Mouse (Mus musculus) small intestine, adult 2 months (tissue): Measurements from ENCODE around the gene Phtf1.

Experiments
- CTCF ChIP-seq: fragments of 200-500 bp; IDR thresholded peaks from 2 replicates; pipeline ENCODE4 v1.5.1; 2012; ENCODE audit warnings: low read depth, mild to moderate bottlenecking, control low read depth, inconsistent platforms, low read length, moderate library complexity, mixed read lengths; ENCODE audit not compliant: insufficient replicate concordance, insufficient read length; ENCODE audit errors: extremely low read depth
- POLR2A ChIP-seq: fragments of 200-500 bp; IDR thresholded peaks from 2 replicates; pipeline ENCODE4 v1.6.1; 2012; ENCODE audit warnings: low read depth, mild to moderate bottlenecking, control low read depth, inconsistent platforms, low read length, moderate library complexity

DNA sequence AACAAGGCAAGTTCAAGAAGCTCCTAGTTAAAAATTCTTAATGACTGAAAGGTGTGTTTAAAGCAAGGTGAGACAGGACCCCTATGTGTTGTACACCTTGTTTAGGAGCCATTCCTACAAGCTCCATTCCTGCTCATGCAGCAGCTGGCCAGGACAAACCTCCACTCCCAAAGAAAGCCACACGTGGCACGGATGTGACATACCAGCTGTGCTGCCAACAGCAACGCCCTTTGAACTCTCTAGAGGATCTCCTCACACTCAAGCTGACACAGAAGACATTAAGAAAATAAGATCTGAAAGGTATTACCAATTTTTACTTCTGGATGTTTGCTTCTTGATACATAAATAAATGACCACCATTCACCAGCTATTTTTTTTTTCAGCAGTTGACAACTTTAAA, 59.0 kb downstream of the Phtf1 start:
- TF ChIP-seq CTCF (no peak), POLR2A (no peak)
